Mouse (Mus musculus): ENCODE data around the gene Bmp2k. TPM values are rescaled to one million over a fixed set of nuclear protein-coding genes. Genes with fewer than 3 reads are reported as not detected.
A peak's percentile ranks its signal among the peaks of the same experiment; 100 is the strongest.

The Bmp2k gene
- 10 to 100 TPM in 1 of 2 experiments, 1 to 10 TPM in 1; 8.3 to 19.3 TPM for polyA plus RNA-seq (2017; shearing (Covaris generic))

DNA sequence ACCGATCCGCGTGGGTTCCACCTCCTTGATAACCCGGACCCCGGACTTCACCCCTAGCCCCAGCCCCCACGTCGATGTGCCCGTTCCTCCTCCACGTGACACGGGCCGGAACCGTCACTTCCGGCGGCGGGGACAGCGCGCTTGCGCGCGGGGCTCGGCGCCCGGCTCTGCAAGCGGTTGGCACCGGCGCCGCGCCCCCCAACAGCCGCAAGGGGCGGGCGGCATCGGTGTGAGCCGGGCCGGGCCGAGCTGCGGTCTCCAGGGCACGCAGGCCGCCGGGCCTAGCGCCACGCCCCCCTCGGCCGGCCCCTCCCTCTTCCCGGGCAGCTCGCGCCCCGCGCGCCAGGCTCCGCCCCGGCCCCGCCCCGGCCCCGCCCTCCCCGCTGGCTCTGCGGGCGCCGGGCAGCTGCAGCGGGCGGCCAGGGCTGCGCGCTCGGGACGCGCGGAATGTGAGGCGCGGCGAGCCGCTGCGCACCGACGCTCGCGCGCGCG, at the start of gene Bmp2k:
Gene Bmp2k (plus strand): TSS at position 380 of the 492 bp plus-strand sequence.
- ATAC-seq: peak; percentile 62

DNA sequence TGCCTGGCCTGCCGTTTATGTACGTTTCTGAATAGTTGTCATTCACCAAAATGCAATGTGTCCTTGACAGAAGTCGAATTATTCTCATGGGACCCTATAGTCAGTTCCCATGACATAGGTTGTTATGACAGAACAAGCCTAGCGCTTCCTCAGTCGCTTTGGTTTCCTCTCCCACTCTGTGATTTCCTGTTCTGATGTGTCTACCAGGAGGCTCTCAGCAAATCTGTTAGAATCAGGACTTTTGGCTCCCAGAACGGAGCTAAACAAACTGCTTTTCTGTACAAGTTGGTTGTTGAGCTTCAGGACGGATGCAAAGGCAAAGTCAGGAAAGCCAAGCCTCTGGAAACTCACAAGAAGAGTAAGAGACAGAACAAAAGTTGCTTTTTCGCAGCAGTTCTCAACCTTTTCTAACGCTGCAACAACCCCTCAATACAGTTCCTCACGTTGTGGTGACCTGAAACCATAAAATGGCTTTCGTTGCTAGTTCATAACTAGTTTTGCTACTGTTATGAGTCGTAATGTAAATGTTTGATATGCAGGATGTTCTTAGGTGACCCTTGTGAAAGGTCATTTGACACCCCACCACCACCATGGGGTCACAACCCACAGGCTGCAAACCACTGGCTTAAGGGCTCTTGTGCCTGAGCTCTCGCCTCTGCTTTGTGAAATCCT, 48.5 kb upstream of the Bmp2k start:
- peak; percentile 86 for ATAC-seq

DNA sequence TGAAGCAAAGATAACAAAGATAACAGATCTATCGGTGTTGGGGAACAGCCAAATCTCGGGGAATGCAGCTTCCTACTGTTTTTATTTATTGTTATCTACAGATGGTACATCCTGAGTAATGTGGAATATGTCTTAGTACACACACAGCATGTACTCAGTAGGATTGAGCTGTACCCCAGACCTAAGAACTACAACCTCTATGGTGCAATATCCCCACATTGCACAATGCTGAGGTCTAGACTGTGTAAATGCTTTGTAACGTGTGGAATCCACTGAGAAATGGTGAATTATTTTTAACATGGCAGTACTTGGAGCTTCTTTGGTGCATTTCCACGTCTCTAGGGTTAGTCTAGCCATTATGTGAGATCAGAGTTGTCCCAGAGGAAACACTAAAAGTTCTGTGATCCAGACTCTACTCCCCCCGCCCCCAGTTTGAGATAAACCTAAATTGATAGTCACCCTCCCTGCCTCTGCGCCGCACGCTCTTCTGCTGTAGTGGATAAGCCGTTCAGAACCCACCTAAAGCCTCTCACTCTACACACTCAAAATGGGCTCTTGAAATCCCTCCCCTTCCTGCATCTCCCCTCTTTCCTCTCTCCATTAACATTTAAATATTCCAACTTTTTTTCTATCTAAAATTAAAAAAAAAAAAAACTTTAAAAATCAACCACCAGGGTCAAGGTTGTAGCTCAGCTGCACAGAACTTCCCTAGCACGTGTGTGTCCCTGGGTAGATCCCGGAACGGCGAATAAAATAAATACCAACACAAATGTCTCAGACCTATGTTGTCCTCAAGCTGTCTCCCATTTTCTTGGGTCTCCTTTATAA, 47.4 kb upstream of the Bmp2k start:
- no peak for ATAC-seq

DNA sequence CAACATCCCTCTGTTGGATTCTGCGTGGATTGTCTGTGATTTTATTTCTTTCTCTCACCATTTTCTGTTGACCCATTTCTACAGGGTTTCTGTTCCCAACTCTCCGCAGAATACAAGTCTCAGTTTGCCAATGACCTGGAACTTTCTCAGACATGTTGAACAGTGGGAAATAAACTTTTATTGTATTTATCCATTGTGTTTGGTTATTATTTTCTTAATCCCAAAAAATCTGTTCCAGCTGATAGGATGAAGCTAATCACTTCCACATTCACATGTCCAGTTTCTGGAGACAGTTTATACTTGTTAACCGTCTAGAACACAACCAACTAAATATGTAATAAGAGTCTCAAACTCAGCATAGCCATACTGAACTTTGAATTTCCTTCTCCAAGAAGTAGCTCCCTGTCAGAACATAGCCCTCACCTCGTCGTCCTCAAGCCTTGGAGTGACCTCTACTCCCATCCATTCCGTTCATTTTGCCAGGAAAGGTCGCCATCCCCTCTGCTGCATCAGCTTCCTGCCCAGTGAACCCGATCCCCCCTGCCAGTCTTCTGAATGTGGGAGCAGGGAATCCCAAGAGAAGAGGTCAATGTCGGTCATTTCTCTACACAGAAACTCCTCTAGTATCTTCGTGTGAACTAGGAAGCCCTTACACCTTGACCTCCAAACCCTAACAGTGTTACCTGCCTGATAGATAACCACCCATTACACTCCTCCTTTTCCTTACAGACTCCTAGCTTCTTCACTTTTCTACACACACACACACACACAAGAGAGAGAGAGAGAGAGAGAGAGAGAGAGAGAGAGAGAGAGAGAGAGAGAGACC, 46.6 kb upstream of the Bmp2k start:
- no peak for ATAC-seq

DNA sequence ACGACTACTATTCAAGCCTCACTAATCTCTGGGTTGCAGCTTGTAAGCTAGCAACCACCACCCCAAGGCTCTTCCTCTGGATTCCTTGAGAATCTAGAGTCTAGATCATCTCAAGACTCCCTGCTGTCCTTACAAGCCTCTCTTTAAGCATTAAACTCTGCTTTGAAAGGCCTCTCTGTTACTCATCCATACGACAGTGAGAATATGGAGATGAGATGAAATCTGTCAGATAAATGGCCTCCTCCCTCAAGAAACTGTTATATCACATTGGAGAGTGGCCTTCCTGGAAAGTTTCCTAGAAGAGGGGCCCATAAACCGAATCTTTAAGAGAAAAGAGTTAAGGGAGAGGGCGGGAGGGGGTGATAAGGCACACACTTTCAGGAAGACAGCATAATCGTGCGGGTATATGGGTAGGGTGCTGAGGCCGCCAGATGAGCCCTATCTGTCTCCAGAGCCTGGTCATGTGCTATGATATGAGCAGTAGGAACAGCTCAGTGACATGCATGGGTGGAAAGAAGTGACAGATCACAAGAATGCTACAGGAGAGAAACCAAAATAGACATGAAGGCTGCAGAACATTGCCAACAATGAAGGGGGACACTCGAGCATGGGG, 45.9 kb upstream of the Bmp2k start:
- ATAC-seq: no peak

DNA sequence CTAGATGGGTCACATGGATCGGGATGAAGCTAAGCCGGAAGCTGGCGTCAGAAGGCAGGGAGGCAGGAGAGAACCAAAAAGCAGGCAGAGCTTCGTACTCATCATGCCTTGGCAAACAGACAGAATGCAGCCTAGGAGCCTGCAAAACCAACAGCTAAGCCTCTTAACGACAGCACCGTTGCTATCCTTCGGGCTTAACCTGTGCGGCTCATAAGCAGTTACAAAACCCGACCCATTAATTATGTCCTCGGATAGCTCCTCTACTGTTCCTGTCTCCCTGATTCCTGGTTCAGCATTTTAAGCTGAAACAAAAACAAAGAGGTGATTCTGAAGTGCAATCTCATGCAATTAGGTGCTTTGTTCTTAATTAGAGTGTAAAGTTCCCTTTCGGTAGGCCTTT, 43.4 kb upstream of the Bmp2k start:
- ATAC-seq: no peak

DNA sequence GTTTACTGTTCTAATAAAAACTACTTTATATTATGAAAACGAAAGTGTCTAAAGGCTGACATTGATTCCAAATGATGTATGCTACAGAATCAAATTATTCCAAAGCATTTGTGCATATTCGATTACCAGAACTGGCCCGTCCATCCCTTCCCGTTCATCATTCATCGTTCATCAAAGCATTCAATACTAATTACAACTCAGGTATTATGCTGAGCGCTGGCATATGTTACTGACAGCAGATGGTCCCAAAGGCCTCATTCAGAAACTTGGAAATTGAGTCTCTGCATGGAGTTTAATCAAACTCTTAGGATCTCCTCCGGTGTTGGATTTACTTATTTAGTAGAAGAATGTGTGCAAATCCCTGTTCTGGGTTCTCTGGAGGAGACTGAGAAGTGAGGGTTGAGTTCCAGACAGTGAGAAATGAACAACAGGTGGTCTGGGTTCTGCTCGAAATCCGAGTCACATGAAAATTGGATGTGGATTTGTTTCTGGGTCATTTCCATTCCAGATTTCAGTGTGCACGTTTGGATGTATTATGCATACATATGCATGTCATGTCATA, 42.9 kb upstream of the Bmp2k start:
- no peak for ATAC-seq

DNA sequence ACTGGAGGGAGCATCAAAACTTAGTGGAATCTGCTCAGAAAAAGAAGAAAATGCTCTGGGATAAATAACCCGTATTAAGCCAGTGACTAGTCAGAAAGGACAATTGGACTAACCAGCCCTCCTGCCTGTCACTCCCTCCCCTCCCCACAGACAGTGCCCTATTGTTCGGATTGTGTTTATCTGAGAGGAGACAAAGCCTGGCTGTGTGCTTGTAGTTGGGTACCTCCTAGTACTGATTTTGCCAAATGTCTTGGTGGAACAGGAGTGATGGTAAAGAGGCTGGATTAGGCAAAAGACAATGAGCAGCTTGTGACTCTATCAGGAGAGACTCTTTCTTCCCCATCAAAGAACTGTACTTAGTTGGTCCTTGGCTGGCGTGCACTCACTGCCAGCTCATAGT, 40.6 kb upstream of the Bmp2k start:
- ATAC-seq: no peak

DNA sequence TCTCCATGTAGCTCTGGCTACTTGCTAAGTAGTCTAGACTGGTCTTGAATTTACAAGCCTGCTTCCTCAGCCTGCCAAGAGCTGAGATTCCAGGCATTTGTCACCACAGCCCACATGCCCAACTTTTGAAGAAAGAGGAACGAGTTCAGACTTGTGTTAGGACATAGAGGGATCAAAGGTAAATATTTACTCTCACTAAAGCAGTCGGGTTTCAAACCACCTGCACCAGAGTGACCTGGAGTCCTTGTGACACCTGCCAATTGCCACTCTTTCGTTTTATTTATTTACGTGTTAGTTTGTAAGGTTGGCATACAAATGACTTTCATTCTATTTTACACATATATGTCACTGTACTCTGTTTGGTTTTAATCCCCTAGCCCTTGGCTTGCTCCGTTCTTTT, 36.4 kb upstream of the Bmp2k start:
- ATAC-seq: no peak

DNA sequence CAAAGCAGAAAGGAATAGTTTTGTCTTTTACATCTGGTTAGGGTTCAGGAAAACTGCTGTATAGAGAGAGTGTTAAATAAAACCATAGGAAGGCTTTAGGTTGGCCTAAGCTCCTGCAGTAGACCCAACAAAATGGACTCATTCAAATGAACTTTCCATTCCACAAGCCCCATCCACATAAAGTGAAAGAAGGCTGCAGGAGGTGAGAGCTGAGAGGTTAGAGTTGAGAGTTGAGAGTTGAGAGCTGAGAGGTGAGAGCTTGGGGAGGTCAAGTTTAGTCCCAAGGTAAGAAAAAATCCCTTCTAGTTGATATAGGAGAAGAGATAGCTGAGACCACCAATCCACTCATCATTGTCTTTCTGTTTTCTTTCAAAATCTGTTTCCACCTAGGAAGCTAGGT, 35.6 kb upstream of the Bmp2k start:
- no peak for ATAC-seq

DNA sequence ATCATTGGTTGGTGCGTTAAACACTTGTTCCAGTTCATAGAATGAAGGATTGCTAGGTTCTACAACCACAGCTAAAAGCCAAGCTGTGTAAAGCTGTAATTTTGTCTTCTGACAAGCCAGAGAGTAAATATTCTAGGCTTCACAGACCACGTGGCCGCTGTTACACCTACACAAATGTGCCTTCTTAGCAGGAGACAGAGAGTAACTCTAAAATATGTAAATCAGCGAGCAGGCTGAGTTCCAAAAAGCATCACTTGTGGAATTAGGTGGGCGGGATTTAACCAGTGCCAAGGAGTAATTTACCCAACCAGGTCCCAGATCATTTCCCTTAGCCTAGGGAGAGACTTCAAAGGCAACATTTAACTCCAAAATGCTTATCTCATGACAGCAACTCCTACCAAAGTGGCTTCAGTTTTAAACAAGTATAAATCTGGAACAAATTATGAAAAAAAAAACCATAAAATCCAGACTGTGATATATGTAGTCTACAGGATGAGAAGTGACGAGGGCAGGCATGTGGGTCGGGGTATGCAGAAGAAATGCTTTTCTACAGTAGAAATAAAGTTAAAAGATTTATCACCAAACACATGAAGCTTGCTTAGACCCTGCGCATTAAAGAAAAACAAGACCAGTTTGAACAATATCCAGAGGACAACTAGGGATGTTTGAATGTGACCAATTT, 35.1 kb upstream of the Bmp2k start:
- ATAC-seq: no peak

DNA sequence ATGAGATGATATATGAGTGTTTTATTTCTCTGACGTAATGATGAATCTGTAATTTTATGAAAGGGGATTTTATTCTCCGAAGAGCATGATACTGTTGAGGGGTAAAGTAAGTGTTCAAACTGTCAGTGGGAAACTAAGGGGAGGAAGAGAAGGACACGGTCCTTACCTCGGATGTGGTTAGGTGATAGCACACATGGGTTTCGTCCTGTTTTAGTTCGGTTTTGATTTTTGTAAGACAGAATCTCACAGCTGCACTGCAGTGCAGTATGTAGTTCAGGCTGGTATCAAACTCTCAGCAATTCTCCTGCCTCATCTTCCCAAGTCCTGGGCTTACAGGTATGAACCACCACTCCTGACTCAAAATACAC, 34.6 kb upstream of the Bmp2k start:
- peak; percentile 70 for ATAC-seq

DNA sequence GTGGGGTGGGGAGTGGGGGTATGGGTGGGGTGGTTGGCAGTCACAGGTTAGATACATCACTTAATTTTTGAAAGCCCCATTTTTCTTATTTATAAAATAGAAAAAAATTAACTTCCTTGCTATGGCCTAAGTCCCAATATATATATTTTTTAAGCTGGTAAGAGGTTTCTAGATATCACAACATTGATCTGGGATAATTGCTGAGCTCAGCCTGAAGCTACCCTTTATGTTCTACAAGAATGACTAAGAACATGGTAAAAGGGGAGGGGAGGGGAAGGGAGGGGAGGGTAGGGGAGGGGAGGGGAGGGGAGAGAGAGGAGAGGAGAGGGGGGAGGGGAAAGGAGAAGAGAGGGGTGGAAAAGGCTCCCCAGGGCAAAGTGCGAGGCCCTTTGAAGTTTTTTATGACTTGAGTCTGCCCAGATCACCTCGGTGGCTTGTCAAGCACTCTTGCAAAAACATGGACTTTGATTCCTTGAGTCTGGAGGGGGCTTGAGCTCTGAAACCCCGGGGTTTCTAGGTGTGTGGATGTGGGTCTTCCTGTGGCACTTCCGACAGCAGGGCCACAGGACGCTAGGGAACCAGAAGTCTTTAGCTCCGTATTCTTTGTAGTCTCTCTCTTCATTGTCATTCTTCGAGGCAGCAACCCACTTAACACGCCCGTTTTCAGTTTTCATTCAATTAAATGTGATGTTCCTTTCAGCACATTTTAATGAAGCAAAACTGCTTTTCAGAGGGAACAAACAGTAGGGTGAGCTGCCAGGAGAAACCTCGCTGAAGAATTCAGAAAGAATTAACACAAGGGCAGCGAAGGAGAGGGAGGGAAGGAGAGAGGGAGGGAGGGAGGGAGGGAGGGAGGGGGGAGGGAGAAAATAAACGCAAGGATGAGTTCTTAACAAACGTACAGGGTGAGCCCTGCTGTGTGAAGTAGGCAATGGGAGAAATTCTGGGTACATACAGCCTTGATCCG, 33.1 kb upstream of the Bmp2k start:
- peak; percentile 11 for ATAC-seq

DNA sequence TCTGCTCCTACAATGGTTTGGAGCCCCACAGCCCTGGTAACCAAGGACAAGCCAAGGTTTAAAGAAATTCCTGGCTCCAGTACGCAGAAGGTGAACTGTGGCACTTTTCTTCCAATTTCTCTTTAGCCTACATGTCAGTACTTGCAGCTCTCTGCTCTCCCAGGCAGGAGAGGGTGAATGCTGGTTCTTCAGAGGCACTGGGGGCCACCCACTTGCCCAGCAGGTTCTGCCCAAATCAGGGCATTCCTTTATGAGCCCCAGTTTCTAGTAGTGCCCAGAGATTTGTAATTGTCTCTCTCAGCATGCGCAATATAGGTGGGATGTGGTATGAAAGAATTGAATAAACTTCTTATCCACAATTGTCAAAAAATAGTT, 32.5 kb upstream of the Bmp2k start:
- no peak for ATAC-seq

DNA sequence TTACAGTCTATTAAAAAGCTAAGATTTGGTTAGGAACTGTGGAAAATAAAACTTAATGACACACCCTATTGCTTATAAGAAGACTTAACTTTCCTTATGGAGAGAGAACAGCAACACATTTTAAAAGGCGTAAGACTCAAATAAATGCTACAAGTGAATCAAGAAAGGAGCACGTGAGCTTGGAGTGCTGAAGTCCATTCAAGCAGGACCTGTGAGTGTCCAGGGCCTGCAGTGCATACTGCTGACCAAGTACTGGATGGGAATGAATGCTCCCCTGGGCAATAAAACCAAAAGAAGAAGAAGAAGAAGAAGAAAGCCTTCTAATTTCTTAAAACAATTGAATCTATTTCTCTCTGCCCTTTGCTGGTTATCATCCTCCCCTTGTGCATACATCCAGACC, 32.0 kb upstream of the Bmp2k start:
- no peak for ATAC-seq

DNA sequence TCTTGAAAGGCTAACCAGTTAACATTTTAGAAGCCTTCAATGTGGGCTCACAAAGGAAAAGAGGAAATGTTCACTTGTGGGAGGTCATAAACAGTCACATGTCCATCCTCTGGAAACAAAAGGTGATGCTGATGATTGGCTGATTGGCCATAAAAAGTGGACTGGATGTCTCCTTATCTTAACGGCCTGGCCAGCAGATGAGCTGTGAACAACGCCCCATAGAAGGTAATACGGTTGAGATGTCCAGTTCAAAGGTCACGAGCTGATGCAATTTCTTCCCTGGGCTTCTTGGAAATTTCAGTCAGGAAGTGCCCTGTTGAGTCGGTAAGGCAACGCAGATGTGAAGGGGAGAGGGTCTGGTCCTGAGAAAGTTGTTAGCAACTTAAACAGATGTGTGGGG, 28.9 kb upstream of the Bmp2k start:
- ATAC-seq: no peak

DNA sequence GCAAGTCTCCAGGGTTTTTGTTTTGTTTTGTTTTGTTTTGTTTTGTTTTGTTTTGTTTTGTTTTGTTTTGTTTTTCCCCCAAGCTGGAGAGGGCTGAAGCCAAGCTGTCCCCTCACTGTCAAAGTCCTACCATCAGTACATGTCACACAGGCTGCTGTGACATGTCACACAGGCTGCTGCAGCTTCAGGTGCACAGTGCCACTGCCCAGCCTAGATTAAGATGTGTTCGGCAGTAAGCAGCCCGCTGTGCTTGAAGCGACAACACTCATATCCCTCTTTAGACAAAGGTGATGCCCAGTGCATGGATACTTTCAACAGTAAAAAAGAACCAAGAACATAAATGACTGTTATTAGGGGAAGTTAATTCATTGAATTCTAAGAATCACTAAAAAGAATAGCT, 28.5 kb upstream of the Bmp2k start:
- ATAC-seq: no peak

DNA sequence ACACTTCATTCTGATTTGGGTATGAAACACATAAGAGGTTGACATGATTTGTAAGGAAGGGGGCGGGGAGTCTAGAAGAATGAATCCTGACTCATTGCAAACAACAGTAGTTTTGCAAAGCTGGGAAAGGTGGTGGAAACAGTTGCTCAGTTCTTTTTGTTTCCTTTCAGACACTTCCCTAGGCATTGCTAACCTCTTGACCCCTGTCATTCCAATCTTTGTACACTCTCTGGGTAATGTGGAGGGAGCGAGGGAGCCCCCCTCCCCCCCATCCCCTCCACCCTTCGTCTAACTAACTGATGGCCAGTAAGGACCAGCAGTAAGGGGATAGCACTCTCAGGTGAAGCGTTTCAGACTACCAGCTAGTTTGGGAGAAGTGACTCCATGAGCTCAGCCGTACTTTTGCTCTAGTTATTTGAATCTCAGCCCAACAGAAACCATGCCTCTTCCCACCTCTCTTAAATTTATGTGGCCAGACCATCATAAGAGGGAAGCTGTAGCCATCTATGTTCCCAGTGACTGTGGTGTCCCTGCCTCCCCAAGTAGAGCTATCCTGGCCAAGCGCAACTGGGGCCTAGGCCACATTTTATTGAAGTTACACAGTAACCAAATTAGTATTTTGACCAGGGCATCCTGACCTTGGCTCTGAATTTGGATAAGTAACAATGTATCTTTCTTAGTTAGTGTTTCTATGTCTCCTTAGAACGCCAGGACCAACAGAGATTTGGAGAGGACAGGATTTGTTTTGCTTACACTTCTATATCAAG, 27.6 kb upstream of the Bmp2k start:
- no peak for ATAC-seq

DNA sequence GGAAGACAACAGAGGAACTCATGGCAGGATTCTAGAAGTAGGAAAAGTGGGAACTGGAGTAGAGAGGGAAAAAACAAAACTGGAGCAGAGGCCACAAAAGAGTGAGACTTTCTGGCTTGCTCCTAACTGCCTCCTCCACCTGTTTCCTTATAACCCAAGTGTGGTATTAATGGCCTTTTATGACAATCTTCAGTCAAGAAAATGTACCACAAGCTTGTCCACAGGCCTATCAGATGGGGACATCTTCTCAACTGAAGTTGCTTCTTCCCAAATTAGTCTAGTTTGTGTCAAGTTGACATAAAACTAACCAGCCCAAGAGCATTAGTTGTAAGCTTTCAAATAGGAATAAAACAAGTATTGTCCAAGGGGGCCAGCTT, 27.0 kb upstream of the Bmp2k start:
- ATAC-seq: no peak

Measured in activated CD4-positive, CD25-positive, alpha-beta regulatory T cell, adult 4 months (primary cell).